Mouse (Mus musculus) limb, embryonic 10.5 days (tissue): ENCODE results near the gene Gm20822. TPM values are rescaled to one million over a fixed set of nuclear protein-coding genes. Genes with fewer than 3 reads are reported as not detected.
"Not testable (repeated sequence)": the region's sequence is repeated elsewhere in the genome, so short reads cannot be mapped to it uniquely, and the experiment has no call there.

ENCODE experiments used
- DNase-seq: peaks from one replicate; pipeline ENCODE4 v3.0.0-alpha.2; 2017; ENCODE audit warnings: low spot score
- H3K27ac ChIP-seq: fragments of 300-500 bp; sonication (generic); 2 replicates; pipeline ENCODE4 v1.5.1; 2016; ENCODE audit warnings: mild to moderate bottlenecking
- H3K27me3 ChIP-seq: fragments of 300-500 bp; sonication (generic); 2 replicates; pipeline ENCODE4 v1.6.1; 2016; ENCODE audit warnings: low read depth, mild to moderate bottlenecking; ENCODE audit not compliant: poor library complexity, severe bottlenecking
- H3K36me3 ChIP-seq: fragments of 300-500 bp; sonication (generic); 2 replicates; pipeline ENCODE4 v1.6.1; 2016; ENCODE audit warnings: mild to moderate bottlenecking, moderate library complexity
- H3K4me1 ChIP-seq: fragments of 300-500 bp; sonication (generic); 2 replicates; pipeline ENCODE4 v1.6.1; 2016
- H3K4me3 ChIP-seq: fragments of 300-500 bp; sonication (generic); 2 replicates; pipeline ENCODE4 v1.5.1; 2016; ENCODE audit warnings: mild to moderate bottlenecking, moderate library complexity
- H3K9me3 ChIP-seq: fragments of 300-500 bp; sonication (generic); replicated peaks from 2 replicates; pipeline ENCODE4 v1.6.1; 2016; ENCODE audit warnings: mild to moderate bottlenecking
- WGBS: fragments of 180-500 bp; shearing (Covaris S2); methylation state at CpG from one replicate; pipeline ENCODE4 v1.1.7; 2016; 5-methylcytosine and 5-hydroxymethylcytosine counted together
- polyA plus RNA-seq: library from polyadenylated mRNA; unstranded; fragments of >200 nt; fragmentation: Nextera tagmentation; extraction: Ambion mirVana; gene quantifications from 2 replicates; pipeline ENCODE4 v1.2.1, GENCODE M21; 2016

Gene Gm20822
- polyA plus RNA-seq, result not detected in 2 replicates

DNA sequence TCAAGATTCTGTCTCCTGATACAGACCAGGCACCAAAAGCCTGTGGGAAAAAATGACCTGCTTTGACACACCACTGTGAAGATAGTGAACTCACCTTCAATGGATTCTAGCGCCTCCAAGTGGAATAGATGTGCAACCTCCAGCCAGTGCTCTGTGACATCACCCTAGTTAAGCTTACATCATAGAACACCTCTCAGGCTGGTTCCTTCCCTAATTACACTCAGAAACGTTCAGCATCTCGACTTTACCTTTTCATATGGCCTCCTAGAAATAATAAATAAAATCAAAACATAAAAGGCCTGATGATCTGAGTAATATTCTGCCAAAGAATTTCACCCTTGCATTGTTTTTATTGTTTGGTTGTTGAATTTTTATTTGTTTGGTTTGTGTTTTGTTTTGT, at the start of gene Gm20822:
Gm20822 (minus strand) TSS at position 101 of the 400 bp plus-strand sequence.
- no CpG with 5 or more reads among the region's 3 CpGs for WGBS
- H3K27me3 ChIP-seq, H3K27ac ChIP-seq: not testable (repeated sequence)

More for the DNA sequence above, at the start of gene Gm20822:
- not testable (repeated sequence) for DNase-seq, H3K9me3 ChIP-seq, H3K4me1 ChIP-seq, H3K36me3 ChIP-seq, H3K4me3 ChIP-seq
